Mouse (Mus musculus) kidney, adult 11 months (tissue): ENCODE measurements at regions not wholly inside any gene's neighbourhood (a gene's known extent, or its start where the extent isn't known, plus 50 kb on each side); places are given as distances from the start of the nearest gene placed in this dataset.

ENCODE experiments used
- DNase-seq: peaks from one replicate; pipeline ENCODE4 v3.0.0; 2022

GRCm38 (mm10) chr1:91685031-91685430 is 116.2 kb upstream of the Twist2 start:
- DNase-seq, result no peak

GRCm38 (mm10) chr1:91685789-91686188 is 115.5 kb upstream of the Twist2 start:
- no peak for DNase-seq

- DNase-seq, result no peak
These were observed 109.7 kb upstream of the Twist2 start for GRCm38 (mm10) chr1:91691601-91692000.

DNA sequence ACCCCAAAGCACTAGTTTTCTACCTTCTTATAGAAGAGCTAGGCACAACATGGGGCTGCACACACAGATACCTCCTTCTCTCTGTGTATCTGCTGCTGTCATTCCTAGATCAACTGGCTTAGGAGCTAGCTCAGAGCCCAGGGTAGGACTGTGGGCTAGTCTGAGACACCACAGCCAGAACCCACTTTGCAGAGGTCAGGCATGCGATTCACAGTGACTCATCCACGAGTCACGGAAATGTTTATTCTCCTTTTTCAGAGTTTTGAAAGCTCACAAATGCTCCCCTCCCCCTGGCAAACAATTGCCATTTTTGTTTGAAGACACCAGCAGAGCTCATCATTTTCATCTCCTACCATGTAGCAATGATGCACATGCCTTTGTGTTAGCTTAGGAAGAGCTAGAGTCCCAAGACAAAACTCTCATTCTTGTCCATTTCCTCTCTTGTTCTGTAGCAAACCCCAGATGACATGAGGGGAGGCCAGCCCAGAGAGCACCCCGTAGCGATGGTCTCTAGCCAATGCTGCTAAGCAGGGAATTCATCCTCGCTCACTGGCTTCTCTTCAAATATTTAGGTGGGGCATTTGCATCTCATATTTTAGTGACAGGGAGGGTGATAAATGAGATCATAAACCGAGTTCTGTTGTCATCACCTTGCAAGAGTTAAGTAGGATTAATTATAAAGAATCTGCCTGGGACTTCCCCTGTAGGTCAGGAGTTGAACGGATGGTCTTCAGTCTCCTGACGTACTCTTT is 108.4 kb upstream of the Twist2 start:
- DNase-seq, result no peak

- DNase-seq, result no peak
These were observed 104.2 kb upstream of the Twist2 start for GRCm38 (mm10) chr1:91697053-91697452.

DNA sequence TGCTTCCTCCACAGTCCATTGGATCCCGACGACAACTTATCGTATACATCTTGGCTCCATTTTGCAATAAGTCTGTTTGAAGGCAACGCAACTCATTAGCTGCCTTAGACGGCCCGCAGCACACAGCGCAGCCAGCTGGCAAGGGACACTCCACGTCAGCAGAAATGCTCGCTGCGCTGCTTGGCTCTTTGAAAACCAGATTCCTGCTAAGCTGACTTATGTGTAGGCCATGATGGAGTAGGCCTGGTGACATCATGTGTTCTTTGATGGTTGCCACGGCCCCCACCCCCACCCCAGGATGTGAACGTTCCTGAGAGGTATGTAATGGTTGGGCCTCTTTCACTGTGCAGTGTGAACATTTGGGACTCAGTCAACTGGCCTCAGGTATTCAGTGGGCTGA is 99.8 kb upstream of the Twist2 start:
- no peak for DNase-seq

DNA sequence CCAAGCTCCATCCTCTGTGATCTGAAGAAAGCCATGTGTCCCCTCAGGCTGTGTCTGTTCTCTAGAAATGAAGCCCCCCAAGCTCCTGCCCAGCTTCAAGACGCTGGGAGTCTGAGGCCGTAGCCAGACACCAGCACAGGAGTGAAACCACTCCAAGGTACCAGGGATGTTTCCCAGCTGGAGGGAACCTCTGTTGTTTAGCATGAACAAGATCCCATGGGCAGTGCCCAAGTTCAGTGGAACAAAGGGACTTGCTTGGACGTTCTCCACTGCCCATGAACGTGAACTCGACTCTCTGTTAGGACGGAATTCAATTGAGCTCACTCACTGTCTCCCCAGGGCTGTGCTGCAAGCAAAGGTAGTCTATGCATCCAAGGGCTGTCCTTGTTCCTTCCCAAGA is 99.2 kb upstream of the Twist2 start:
- no peak for DNase-seq

DNA sequence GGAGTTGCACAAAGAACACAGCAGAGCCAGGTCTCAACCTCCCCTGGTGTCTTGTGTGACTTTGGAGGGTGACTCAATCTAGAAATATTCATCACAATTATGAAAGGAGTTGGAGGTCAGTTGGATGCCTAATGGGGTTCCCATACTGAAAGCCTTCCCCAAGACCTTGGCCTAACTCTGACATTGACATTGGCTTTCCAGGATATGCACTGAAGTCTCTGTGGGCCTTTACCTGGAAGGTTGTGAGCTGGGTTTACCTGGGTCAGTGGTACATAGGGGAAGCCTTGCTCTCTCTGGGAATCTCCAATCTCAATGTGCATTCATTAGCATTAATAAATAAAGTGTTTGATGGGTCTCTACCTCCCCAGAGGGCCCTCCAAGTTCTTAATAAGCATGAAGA is 98.5 kb upstream of the Twist2 start:
- DNase-seq, result no peak

DNA sequence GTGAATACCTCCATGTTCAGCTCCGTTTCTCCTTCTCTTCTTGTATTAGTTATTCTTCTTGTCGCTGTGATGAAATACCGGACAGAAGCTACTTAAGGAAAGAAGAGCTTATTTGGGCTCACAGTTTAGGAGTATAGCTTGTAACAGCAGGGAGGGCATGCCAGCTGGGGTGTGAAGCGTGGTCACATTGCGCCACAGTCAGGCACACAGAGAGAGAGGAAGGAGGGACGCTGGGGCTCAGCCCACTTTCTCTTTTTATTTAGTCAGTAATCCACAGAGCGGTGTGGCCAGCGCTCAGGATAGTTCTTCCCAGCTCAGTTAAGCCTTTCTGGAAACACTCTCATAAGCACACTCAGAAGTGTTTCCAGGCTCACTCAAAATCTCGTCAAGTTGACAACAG is 95.8 kb upstream of the Twist2 start:
- no peak for DNase-seq

GRCm38 (mm10) chr1:91708550-91709243 is 92.6 kb upstream of the Twist2 start:
- DNase-seq, result no peak

- DNase-seq, result no peak
These were observed 92.0 kb upstream of the Twist2 start for GRCm38 (mm10) chr1:91709244-91709600.

DNA sequence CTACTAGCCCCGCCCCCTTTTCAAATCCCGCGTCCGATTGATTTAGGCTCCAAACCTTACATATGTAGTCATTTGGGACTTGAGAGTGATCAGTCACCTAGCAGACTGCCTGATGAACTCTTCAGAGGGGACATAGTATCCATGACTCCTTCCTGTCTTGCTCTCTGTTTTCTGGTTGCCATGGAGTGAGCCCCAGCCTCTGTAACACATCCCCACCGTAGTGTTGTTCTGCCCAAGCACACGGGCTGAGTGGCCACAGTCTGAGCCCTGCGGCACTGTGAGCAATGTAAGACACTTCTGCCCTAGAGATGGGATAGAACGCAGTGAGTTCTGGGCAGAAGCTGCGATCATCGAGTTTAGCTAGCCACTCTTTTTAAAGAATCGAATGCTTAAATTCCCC is 88.1 kb upstream of the Twist2 start:
- DNase-seq, result no peak

GRCm38 (mm10) chr1:91714266-91714665 is 87.0 kb upstream of the Twist2 start:
- no peak for DNase-seq

DNA sequence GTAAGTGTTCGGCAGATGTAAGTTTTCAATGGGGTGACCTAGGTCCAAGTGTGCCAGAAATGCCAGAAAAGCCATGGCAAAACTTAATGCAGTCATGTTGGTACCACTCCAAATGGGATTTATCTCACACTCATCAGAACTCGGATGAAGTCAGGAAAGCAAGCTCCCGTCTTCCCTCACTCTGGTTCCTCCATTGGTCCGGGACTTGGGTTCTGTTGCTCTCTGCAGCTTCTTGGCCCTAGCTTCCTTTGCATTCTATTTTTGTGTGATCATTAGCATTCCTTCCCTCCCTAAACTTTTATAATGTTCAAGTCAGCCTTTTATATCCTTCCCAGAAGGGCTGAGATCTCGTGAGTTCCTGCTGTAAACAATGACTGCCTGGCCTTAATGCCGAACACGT is 85.9 kb upstream of the Twist2 start:
- no peak for DNase-seq

DNA sequence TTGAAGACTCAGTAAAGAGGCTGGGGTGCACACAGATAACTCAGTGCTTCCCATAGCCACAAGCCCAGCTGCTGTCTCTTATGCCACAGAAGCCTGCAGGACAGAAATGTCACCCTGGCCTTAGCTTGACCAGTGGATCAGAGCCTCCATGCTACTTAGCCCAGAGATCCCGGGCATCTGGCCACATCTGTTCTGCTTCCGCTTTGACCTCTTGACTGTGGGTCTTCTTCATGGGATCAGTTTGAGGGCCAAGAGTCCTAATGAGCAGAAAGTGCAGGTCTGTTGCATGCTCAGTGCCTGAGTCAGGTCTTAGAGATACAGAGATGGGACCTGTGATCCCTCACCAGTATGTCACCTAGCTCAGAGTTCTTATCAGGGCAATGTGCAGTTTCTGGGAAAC is 85.5 kb upstream of the Twist2 start:
- no peak for DNase-seq

DNA sequence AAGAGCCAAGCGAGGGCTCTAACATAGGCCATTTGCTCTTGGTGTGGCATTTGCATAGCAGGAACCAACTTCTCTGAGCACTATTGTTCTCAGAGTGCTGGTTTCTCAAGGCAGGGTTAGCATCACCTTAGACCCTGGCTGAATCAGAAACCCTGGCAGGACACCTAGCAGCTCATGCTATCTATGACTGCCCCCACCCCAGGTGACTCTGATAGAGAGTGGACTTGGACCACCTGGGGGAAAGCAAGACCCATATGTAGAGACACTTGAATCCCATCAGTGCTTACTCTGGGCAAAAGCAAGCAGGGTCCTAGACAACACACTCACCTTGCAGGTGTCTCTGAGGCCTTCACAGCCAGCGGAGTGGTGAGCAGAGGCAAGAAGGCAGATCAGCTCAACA is 84.4 kb upstream of the Twist2 start:
- no peak for DNase-seq

GRCm38 (mm10) chr1:91717961-91718360 is 83.3 kb upstream of the Twist2 start:
- no peak for DNase-seq

DNA sequence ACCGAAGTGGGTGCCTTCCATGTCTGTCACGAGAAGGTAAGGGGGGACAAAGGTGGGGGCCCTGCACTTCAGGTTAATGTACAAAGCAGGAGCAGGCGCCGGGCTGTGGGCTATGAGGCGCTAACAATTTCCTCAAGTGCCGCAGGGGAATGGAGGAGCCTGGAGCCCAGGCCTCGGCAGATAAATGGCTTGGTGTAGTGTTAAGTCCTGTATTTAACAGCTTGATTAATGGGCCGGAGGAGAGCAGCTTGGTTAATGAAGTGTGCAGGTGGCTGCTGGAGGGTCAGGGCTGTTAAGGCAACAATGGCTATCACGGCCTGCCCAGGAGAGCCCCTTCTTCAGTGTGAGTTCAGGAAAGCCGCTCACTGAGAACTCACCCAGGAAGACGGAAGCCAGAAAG is 72.0 kb upstream of the Twist2 start:
- DNase-seq, result no peak

- DNase-seq, result no peak
These were observed 71.0 kb upstream of the Twist2 start for GRCm38 (mm10) chr1:91730281-91730680.

GRCm38 (mm10) chr1:91731703-91732102 is 69.6 kb upstream of the Twist2 start:
- no peak for DNase-seq

GRCm38 (mm10) chr1:91732461-91732861 is 68.8 kb upstream of the Twist2 start:
- DNase-seq, result no peak

DNA sequence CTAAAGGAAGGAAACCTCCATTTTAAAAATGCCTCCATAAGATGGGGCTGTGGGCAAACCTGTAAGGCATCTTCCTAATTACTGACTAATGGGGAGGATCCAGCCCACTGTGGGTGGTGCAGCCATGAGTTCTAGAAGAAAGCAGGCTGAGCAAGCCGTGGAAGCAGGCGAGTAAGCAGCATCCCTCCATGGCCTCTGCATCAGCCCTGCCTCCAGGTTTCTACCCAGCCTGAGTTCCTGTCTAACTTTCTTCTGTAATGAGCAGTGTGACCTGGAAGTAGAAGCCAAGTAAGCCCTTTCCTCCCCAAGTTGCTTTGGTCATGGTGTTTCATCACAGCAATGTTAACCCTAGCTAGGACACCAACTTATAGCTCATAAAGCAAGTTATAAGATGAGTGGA is 66.5 kb upstream of the Twist2 start:
- DNase-seq, result no peak

DNA sequence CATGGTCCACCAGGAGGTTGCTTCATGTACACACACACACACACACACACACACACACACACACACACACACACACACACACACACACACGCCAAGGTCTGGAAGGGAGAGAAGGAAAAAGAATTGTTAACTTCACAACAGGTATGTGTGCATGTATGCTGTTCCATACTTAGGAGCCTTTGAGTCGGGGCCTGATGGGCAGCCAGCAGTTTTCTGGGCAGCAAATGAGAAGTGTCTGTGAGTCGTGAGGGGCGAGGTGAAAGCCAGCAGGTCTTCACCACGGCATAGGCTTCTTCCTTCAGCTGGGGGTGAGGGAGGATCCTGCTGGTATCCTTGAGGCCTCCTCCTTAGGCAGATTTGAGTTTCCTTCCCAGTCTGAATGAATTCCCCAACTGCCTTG is 65.8 kb upstream of the Twist2 start:
- DNase-seq, result no peak

- DNase-seq, result no peak
These were observed 60.6 kb upstream of the Twist2 start for GRCm38 (mm10) chr1:91740661-91741060.

DNA sequence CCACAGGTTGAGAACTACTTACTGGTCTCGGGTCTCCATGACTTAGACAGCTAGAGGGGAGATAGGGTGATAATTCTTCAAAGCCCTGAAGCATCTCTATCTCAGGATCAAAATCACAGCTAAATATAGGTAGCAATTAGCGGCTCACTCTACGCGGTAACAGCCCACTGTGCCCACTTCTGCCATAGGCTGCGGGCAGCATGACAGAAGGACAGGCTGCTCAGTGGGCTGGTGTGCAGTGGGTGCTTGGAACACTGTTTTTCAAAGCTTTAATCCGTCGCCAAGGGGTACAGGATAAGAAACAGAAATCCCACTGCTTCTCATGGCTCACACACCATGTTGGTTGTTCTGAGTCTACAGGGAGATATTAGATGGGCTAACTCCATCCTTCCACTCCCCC is 59.2 kb upstream of the Twist2 start:
- DNase-seq, result no peak
